Mouse (Mus musculus) adrenal gland, adult 18-20 months (tissue): ENCODE results near the gene Icmt. TPM values are rescaled to one million over a fixed set of nuclear protein-coding genes. Genes with fewer than 3 reads are reported as not detected.

Experiments
- DNase-seq, 2 experiments: peaks; one replicate each; pipeline ENCODE4 v3.0.0; 2021 to 2022; ENCODE audit warnings: low spot score in 2 of 2
- total RNA-seq, 2 experiments: library from RNA; stranded (reverse); gene quantifications; 1 replicate in 1 of 2; 2 replicates in 1 of 2; pipeline ENCODE4 v1.2.3; 2021

Gene Icmt
- total RNA-seq, 2 experiments from 2014 or later = 52.1 to 55.6 TPM

GRCm38 (mm10) chr4:152296371-152296770 is 656 bp upstream of the Icmt start:
- DNase-seq = no peak

- no peak for DNase-seq
Measured at GRCm38 (mm10) chr4:152298836-152299235, 1.8 kb downstream of the Icmt start.

- no peak for DNase-seq
Measured at GRCm38 (mm10) chr4:152300375-152300774, 3.3 kb downstream of the Icmt start.

GRCm38 (mm10) chr4:152302012-152302411 is 5.0 kb downstream of the Icmt start:
- no peak for DNase-seq

GRCm38 (mm10) chr4:152303172-152303571 is 6.1 kb downstream of the Icmt start:
- DNase-seq = no peak

GRCm38 (mm10) chr4:152304685-152305084 is 7.7 kb downstream of the Icmt start:
- no peak for DNase-seq

- no peak for DNase-seq
Measured at GRCm38 (mm10) chr4:152305991-152306390, 9.0 kb downstream of the Icmt start.

GRCm38 (mm10) chr4:152307542-152307941 is 10.5 kb downstream of the Icmt start:
- no peak for DNase-seq

GRCm38 (mm10) chr4:152312186-152312585 is 15.2 kb downstream of the Icmt start:
- DNase-seq = no peak

GRCm38 (mm10) chr4:152313211-152313632 is 16.2 kb downstream of the Icmt start:
- DNase-seq = no peak

GRCm38 (mm10) chr4:152313934-152314333 is 16.9 kb downstream of the Icmt start:
- no peak for DNase-seq

- DNase-seq = no peak
Measured at GRCm38 (mm10) chr4:152315498-152316213, 18.6 kb downstream of the Icmt start.

GRCm38 (mm10) chr4:152317631-152318033 is 20.6 kb downstream of the Icmt start:
- DNase-seq = no peak

GRCm38 (mm10) chr4:152318517-152319234 is 21.6 kb downstream of the Icmt start, which contains the start of gene Rnf207:
Gene Rnf207 (minus strand): TSS chr4:152318993.
- DNase-seq = peak; percentile 58 to 62

- DNase-seq = no peak
Measured at GRCm38 (mm10) chr4:152321464-152321863, 24.4 kb downstream of the Icmt start.

GRCm38 (mm10) chr4:152324641-152325562 is 27.9 kb downstream of the Icmt start:
- DNase-seq = no peak

GRCm38 (mm10) chr4:152325574-152326411 is 28.8 kb downstream of the Icmt start, which contains the start of gene Rpl22:
Gene Rpl22 (plus strand): TSS chr4:152325742.
- DNase-seq = peak; percentile 82 to 83

- DNase-seq = no peak
Measured at GRCm38 (mm10) chr4:152326543-152326942, 29.5 kb downstream of the Icmt start.

- peak in 1 of 2 experiments; percentile 42 for DNase-seq
Measured at GRCm38 (mm10) chr4:152328691-152329090, 31.7 kb downstream of the Icmt start.

GRCm38 (mm10) chr4:152332952-152333351 is 35.9 kb downstream of the Icmt start:
- DNase-seq = peak; percentile 45 to 48
